19 mouse cellular contexts compared by ENCODE assay signal in genomic region chr5:22285396-22285795, GRCm38 (mm10). TPM values are rescaled to one million over a fixed set of nuclear protein-coding genes. Genes with fewer than 3 reads are reported as not detected.
DNase-seq lines count a peak whose midpoint lies in the region; ATAC-seq and TF ChIP-seq lines count a peak whose summit lies in the region.
"Had no signal": no experiment of that assay in that cellular context is flagged by ENCODE, and none has a peak within 500 bp of the region (broad histone marks: within the 10 kb centered on the region; RNA-seq: fewer than 3 reads in every experiment).

No protein-coding gene starts in this region.

- no peak overlapping the region for H3K4me2 ChIP-seq in hindbrain, postnatal 0 days (ENCODE audit: low read depth, low read length)
- H3K4me2 ChIP-seq: heart, embryonic 11.5 days; heart, embryonic 15.5 days; hindbrain, embryonic 14.5 days had no signal

- H3K27ac ChIP-seq in hindbrain, postnatal 0 days, result no peak overlapping the region
- no peak overlapping the region for H3K27ac ChIP-seq in hindbrain, embryonic 10.5 days
- H3K27ac ChIP-seq: heart, adult 2 months; heart, embryonic 15.5 days; hindbrain, embryonic 14.5 days had no signal

- 65% methylated on average over 4 of the region's 4 CpGs for WGBS in hindbrain, postnatal 0 days
- WGBS in hindbrain, embryonic 10.5 days, result 90% methylated on average over 4 of the region's 4 CpGs

- H3K4me1 ChIP-seq in hindbrain, postnatal 0 days (ENCODE audit: insufficient read depth, low read length), result peaks cover 2% of the 10 kb centered on the region; the same call in 1 of the 2 replicates
- H3K4me1 ChIP-seq in hindbrain, embryonic 10.5 days (replicated peaks), result 0 out of 2 replicates have a peak, but pooled peaks cover 2% of the 10 kb centered on the region
- H3K4me1 ChIP-seq: heart, embryonic 15.5 days had no signal

- no peak overlapping the region for H3K4me3 ChIP-seq in hindbrain, postnatal 0 days (ENCODE audit: low read length)
- H3K4me3 ChIP-seq in hindbrain, embryonic 10.5 days, result no peak overlapping the region
- H3K4me3 ChIP-seq: heart, adult 2 months; heart, embryonic 15.5 days had no signal

- no peak for TF ChIP-seq CTCF in hindbrain, postnatal 0 days (IDR thresholded peaks at IDR 0.05; ENCODE audit: low read depth)

- H3K36me3 ChIP-seq in hindbrain, postnatal 0 days (ENCODE audit: insufficient read depth, low read length), result no peaks in the 10 kb centered on the region
- H3K36me3 ChIP-seq in hindbrain, embryonic 10.5 days, result no peaks in the 10 kb centered on the region
- H3K36me3 ChIP-seq: heart, embryonic 15.5 days had no signal

- DNase-seq in cerebellum, postnatal 10 days, result peak; percentile 71 to 72
- DNase-seq in hindbrain, postnatal 0 days (ENCODE audit: low spot score), result peak; percentile 56
- DNase-seq in hindbrain, embryonic 10.5 days (ENCODE audit: low spot score), result no peak
- DNase-seq in retina, adult 2 months (ENCODE audit: low read depth, low spot score), result peak; percentile 18
- no peak for DNase-seq in retina, embryonic 14.5 days (ENCODE audit: low spot score)
- DNase-seq in layer of hippocampus, postnatal 25 days (ENCODE audit: extremely low spot score in 1 of 2, low spot score in 1 of 2), result no peak
- DNase-seq: adrenal gland, adult 2 months; adrenal gland, postnatal 25 days; forebrain, postnatal 0 days; gastrocnemius, postnatal 14 days; heart, adult 2 months; heart, postnatal 14 days; kidney, adult 2 months had no signal

- ATAC-seq in cerebellum, adult (ENCODE audit: insufficient number of reproducible peaks, low FRiP score, low TSS enrichment), result no peak
- ATAC-seq in hindbrain, postnatal 0 days, result no peak
- ATAC-seq: forebrain, postnatal 0 days; intestine, embryonic 16.5 days had no signal

- no peak overlapping the region for H3K9ac ChIP-seq in hindbrain, postnatal 0 days (replicated peaks; ENCODE audit: low read length)
- H3K9ac ChIP-seq: forebrain, postnatal 0 days; heart, embryonic 15.5 days; hindbrain, embryonic 14.5 days had no signal

- no peaks in the 10 kb centered on the region for H3K27me3 ChIP-seq in hindbrain, postnatal 0 days (ENCODE audit: insufficient read depth, low read length)
- H3K27me3 ChIP-seq in hindbrain, embryonic 10.5 days (ENCODE audit: insufficient read depth, poor library complexity, severe bottlenecking), result no peaks in the 10 kb centered on the region
- H3K27me3 ChIP-seq: heart, embryonic 15.5 days had no signal

- no peaks in the 10 kb centered on the region for H3K9me3 ChIP-seq in hindbrain, postnatal 0 days (ENCODE audit: low read length)
- H3K9me3 ChIP-seq in hindbrain, embryonic 10.5 days, result no peaks in the 10 kb centered on the region
- H3K9me3 ChIP-seq: heart, embryonic 15.5 days had no signal

RNA-seq across cellular contexts. Expression of gene Reln, which starts 59.1 kb away (rescaled TPM):
- 204 and 226 TPM in 2 replicates for total RNA-seq in hindbrain, postnatal 0 days (2014; rRNA removed)
- polyA plus RNA-seq in hindbrain, postnatal 0 days (2015; fragmentation: Nextera tagmentation; extraction: Ambion mirVana), result 41.9 and 42.8 TPM in 2 replicates
- 2.1 and 5.5 TPM in 2 replicates for polyA plus RNA-seq in hindbrain, embryonic 10.5 days (2016; fragmentation: Nextera tagmentation; extraction: Ambion mirVana)
- total RNA-seq in layer of hippocampus, postnatal 25 days (2021), result 10 to 100 TPM; 46.9 to 52.6 TPM
- total RNA-seq: hematopoietic stem cell, adult 5-6 weeks had no signal

Comparison
In these comparisons a context has a peak if more than half of its experiments do, and no peak if none do; other contexts are left out.
1. DNase-seq: peak in cerebellum, postnatal 10 days (2 of 2), hindbrain, postnatal 0 days (single experiment) and retina, adult 2 months (single experiment); none in hindbrain, embryonic 10.5 days (single experiment), retina, embryonic 14.5 days (single experiment) and layer of hippocampus, postnatal 25 days (0 of 2).